Mouse (Mus musculus) urinary bladder, postnatal 14 days (tissue): ENCODE data around the gene Mboat2.

ENCODE experiments used
- DNase-seq: peaks from one replicate; pipeline ENCODE4 v3.0.0; 2021; ENCODE audit warnings: low spot score

Gene Mboat2

GRCm38 (mm10) chr12:24950376-24951046 is 119.8 kb downstream of the Mboat2 start:
- DNase-seq = no peak

- peak; percentile 66 for DNase-seq
Observed at GRCm38 (mm10) chr12:24952147-24952546, 121.5 kb downstream of the Mboat2 start.

- no peak for DNase-seq
Observed at GRCm38 (mm10) chr12:24955137-24955536, 124.5 kb downstream of the Mboat2 start.

GRCm38 (mm10) chr12:24958526-24958925 is 127.8 kb downstream of the Mboat2 start:
- no peak for DNase-seq

GRCm38 (mm10) chr12:24961821-24962220 is 131.1 kb downstream of the Mboat2 start:
- no peak for DNase-seq

- no peak for DNase-seq
Observed at GRCm38 (mm10) chr12:24962362-24962967, 131.8 kb downstream of the Mboat2 start.

GRCm38 (mm10) chr12:24963393-24964022 is 132.8 kb downstream of the Mboat2 start:
- DNase-seq = peak; percentile 42

- no peak for DNase-seq
Observed at GRCm38 (mm10) chr12:24965406-24965805, 134.7 kb downstream of the Mboat2 start.

- no peak for DNase-seq
Observed at GRCm38 (mm10) chr12:24966046-24966445, 135.4 kb downstream of the Mboat2 start.

GRCm38 (mm10) chr12:24971490-24972200 is 141.0 kb downstream of the Mboat2 start:
- DNase-seq = no peak

GRCm38 (mm10) chr12:24972371-24973350 is 142.0 kb downstream of the Mboat2 start:
- no peak for DNase-seq

- no peak for DNase-seq
Observed at GRCm38 (mm10) chr12:24973586-24973985, 142.9 kb downstream of the Mboat2 start.

GRCm38 (mm10) chr12:24974446-24975114 is 143.9 kb downstream of the Mboat2 start, which contains the start of gene Kidins220:
TSS of gene Kidins220 (plus strand) at chr12:24974925.
- peak; percentile 97 for DNase-seq

GRCm38 (mm10) chr12:24975115-24975733 is 144.5 kb downstream of the Mboat2 start:
- DNase-seq = peak; percentile 71

GRCm38 (mm10) chr12:24985226-24985625 is 154.5 kb downstream of the Mboat2 start:
- DNase-seq = no peak

- no peak for DNase-seq
Observed at GRCm38 (mm10) chr12:24995350-24995749, 164.7 kb downstream of the Mboat2 start.

- DNase-seq = no peak
Observed at GRCm38 (mm10) chr12:25005350-25005749, 174.7 kb downstream of the Mboat2 start.

GRCm38 (mm10) chr12:25009957-25010356 is 179.3 kb downstream of the Mboat2 start:
- DNase-seq = no peak

GRCm38 (mm10) chr12:25010416-25010815 is 179.7 kb downstream of the Mboat2 start:
- DNase-seq = no peak

- no peak for DNase-seq
Observed at GRCm38 (mm10) chr12:25011733-25012367, 181.2 kb downstream of the Mboat2 start.
